Mouse (Mus musculus): ENCODE data around the gene Map4k1.

GRCm38 (mm10) chr7:28965346-28965840, 16.5 kb upstream of the Map4k1 start:
- no peak for TF ChIP-seq POLR2A (IDR thresholded peaks at IDR 0.05; ENCODE audit: borderline replicate concordance, insufficient read depth, low read length)
- TF ChIP-seq CTCF (IDR thresholded peaks at IDR 0.05; ENCODE audit: borderline replicate concordance, insufficient read depth, low read depth, low read length): no peak

All from cerebellum, adult 2 months (tissue).